Mouse (Mus musculus) 3T3-L1 (cell line): ENCODE measurements around the gene Bcorl1.

Experiments
- DNase-seq: peaks from one replicate; pipeline ENCODE4 v3.0.0-alpha.2; 2015; ENCODE audit warnings: low read depth, low spot score

Bcorl1 gene

GRCm38 (mm10) chrX:48341141-48341540 lies at the start of gene Bcorl1:
TSS of gene Bcorl1 (plus strand) at chrX:48341358.
- DNase-seq = no peak

GRCm38 (mm10) chrX:48291413-48291812 lies 49.7 kb upstream of the Bcorl1 start:
- no peak for DNase-seq

- DNase-seq = no peak
Measured at GRCm38 (mm10) chrX:48305356-48305755, 35.8 kb upstream of the Bcorl1 start.

GRCm38 (mm10) chrX:48310706-48311517 lies 30.2 kb upstream of the Bcorl1 start:
- DNase-seq = no peak

GRCm38 (mm10) chrX:48311727-48312126 lies 29.4 kb upstream of the Bcorl1 start:
- DNase-seq = no peak

GRCm38 (mm10) chrX:48314530-48315079 lies 26.6 kb upstream of the Bcorl1 start:
- DNase-seq = no peak

- DNase-seq = no peak
Measured at GRCm38 (mm10) chrX:48317444-48317843, 23.7 kb upstream of the Bcorl1 start.

- DNase-seq = peak; percentile 17
Measured at GRCm38 (mm10) chrX:48318194-48318593, 23.0 kb upstream of the Bcorl1 start.

GRCm38 (mm10) chrX:48340441-48341049 lies 613 bp upstream of the Bcorl1 start:
- DNase-seq = no peak

- no peak for DNase-seq
Measured at GRCm38 (mm10) chrX:48341621-48342161, 533 bp downstream of the Bcorl1 start.

- no peak for DNase-seq
Measured at GRCm38 (mm10) chrX:48342731-48343130, 1.6 kb downstream of the Bcorl1 start.

GRCm38 (mm10) chrX:48343461-48343952 lies 2.3 kb downstream of the Bcorl1 start:
- peak; percentile 92 for DNase-seq

GRCm38 (mm10) chrX:48343966-48344642 lies 2.9 kb downstream of the Bcorl1 start:
- DNase-seq = peak; percentile 28

GRCm38 (mm10) chrX:48344643-48345384 lies 3.7 kb downstream of the Bcorl1 start:
- peak; percentile 22 for DNase-seq

- DNase-seq = no peak
Measured at GRCm38 (mm10) chrX:48345385-48345932, 4.3 kb downstream of the Bcorl1 start.

GRCm38 (mm10) chrX:48355346-48355745 lies 14.2 kb downstream of the Bcorl1 start:
- DNase-seq = no peak

GRCm38 (mm10) chrX:48365836-48366577 lies 24.8 kb downstream of the Bcorl1 start:
- no peak for DNase-seq

GRCm38 (mm10) chrX:48367841-48368240 lies 26.7 kb downstream of the Bcorl1 start:
- DNase-seq = no peak

GRCm38 (mm10) chrX:48383643-48384042 lies 42.5 kb downstream of the Bcorl1 start:
- peak; percentile 40 for DNase-seq

GRCm38 (mm10) chrX:48385927-48386326 lies 44.8 kb downstream of the Bcorl1 start:
- no peak for DNase-seq
